Mouse (Mus musculus): ENCODE data around the gene 1110008P14Rik. TPM values are rescaled to one million over a fixed set of nuclear protein-coding genes. Genes with fewer than 3 reads are reported as not detected.

Gene 1110008P14Rik
- polyA plus RNA-seq, 1 experiment from 2014 or later = 79.5 TPM

DNA sequence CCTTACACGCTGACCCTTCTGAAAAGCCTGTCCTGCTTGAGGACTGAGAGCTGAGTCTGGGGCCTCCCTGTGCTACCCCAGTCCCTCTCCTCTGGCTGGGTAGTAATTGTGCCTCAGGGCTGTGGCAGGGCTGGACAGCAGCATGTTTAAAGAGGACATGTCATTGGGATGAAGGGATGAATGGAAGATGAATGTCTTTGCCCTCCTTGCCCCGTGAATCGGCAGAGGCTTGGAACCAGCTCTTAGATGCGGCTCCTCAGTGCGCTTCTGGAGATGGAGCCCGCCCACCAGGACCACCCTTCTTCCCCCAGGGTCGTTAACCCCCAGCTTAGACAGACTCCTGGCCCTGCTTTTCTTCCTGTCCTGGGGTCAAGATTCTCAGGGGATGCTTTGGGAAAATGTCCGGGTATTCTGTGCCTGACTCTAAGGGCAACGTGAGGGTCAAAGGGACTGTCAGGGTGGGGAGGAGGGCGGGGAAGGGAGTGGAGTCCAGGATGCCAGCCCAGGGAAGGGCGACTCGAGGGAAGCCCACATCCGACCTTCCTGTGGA lies 52.8 kb downstream of the 1110008P14Rik start:
- H3K36me3 ChIP-seq = no peaks in the 10 kb centered on the region; the same call in 1 of the 2 replicates
- no peak for ATAC-seq (replicated peaks)
- 40% methylated on average over 13 of the region's 13 CpGs for WGBS

DNA sequence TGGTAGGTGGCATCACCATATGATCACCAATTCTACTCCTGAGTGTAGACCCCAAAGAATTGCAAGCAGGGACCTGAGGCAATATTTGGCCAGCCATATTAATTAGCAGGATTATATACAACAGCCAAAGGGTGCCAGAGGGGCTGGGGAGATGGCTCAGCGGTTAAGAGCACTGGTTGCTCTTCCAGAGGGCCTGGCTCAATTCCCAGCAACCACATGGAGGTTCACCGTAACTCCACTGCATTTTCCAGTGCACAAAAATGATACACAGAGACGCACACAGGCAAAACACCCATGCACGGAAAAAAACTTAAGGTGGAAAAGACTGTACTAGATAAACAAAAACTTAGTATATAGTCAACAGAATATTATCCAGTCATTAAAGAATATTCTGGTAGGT lies 54.5 kb downstream of the 1110008P14Rik start:
- ATAC-seq (replicated peaks) = no peak

More for the DNA sequence above, 52.8 kb downstream of the 1110008P14Rik start:
- Histone ChIP-seq H3K4me3 (no peak overlapping the region), H3K4me2 (replicated peaks) (no peak overlapping the region), H3K4me1 (no peaks in the 10 kb centered on the region), H3K9me3 (no peaks in the 10 kb centered on the region), H3K27me3 (no peaks in the 10 kb centered on the region), H3K27ac (replicated peaks) (no peak overlapping the region), H3K9ac (replicated peaks) (no peak overlapping the region)

More for the DNA sequence above, 54.5 kb downstream of the 1110008P14Rik start:
- Histone ChIP-seq H3K4me2 (replicated peaks) (no peak overlapping the region), H3K27me3 (no peaks in the 10 kb centered on the region), H3K9me3 (no peaks in the 10 kb centered on the region), H3K27ac (replicated peaks) (no peak overlapping the region), H3K9ac (replicated peaks) (no peak overlapping the region), H3K4me1 (peaks cover 12% of the 10 kb centered on the region), H3K4me3 (no peak overlapping the region), H3K36me3 (no peaks in the 10 kb centered on the region; the same call in 1 of the 2 replicates)
- WGBS = 63% methylated on average over 4 of the region's 4 CpGs

Other genes starting within 250 kb of the 1110008P14Rik start
- gene Prrc2b, start 230.9 kb downstream of the 1110008P14Rik start, polyA plus RNA-seq (2015; fragmentation: Nextera tagmentation; extraction: Ambion mirVana) = 76.2 and 88.8 TPM in 2 replicates
- 29.9 and 34.5 TPM in 2 replicates for gene Pomt1, start 145.3 kb downstream of the 1110008P14Rik start, polyA plus RNA-seq (2015; fragmentation: Nextera tagmentation; extraction: Ambion mirVana)
- 91.5 and 95.3 TPM in 2 replicates for gene Uck1, start 121.8 kb downstream of the 1110008P14Rik start, polyA plus RNA-seq (2015; fragmentation: Nextera tagmentation; extraction: Ambion mirVana)
- gene Golga2, start 94.6 kb downstream of the 1110008P14Rik start, polyA plus RNA-seq (2015; fragmentation: Nextera tagmentation; extraction: Ambion mirVana) = 24.7 and 27.4 TPM in 2 replicates
- gene Swi5, start 93.9 kb downstream of the 1110008P14Rik start, polyA plus RNA-seq (2015; fragmentation: Nextera tagmentation; extraction: Ambion mirVana) = 369 and 379 TPM in 2 replicates
- 54.0 and 55.3 TPM in 2 replicates for gene Ciz1, start 29.6 kb downstream of the 1110008P14Rik start, polyA plus RNA-seq (2015; fragmentation: Nextera tagmentation; extraction: Ambion mirVana)
- gene Dnm1, start 28.6 kb downstream of the 1110008P14Rik start, polyA plus RNA-seq (2015; fragmentation: Nextera tagmentation; extraction: Ambion mirVana) = 23.7 and 29.1 TPM in 2 replicates
- 0.51 and 0.63 TPM in 2 replicates for gene Lcn2, start 6.3 kb upstream of the 1110008P14Rik start, polyA plus RNA-seq (2015; fragmentation: Nextera tagmentation; extraction: Ambion mirVana)
- gene Ptges2, start 14.0 kb upstream of the 1110008P14Rik start, polyA plus RNA-seq (2015; fragmentation: Nextera tagmentation; extraction: Ambion mirVana) = 39.9 and 40.3 TPM in 2 replicates
- 6.3 and 7.0 TPM in 2 replicates for gene Naif1, start 68.5 kb upstream of the 1110008P14Rik start, polyA plus RNA-seq (2015; fragmentation: Nextera tagmentation; extraction: Ambion mirVana)
- 46.4 and 48.2 TPM in 2 replicates for gene Slc25a25, start 69.5 kb upstream of the 1110008P14Rik start, polyA plus RNA-seq (2015; fragmentation: Nextera tagmentation; extraction: Ambion mirVana)
- 5.7 and 6.1 TPM in 2 replicates for gene Fam102a, start 153.4 kb upstream of the 1110008P14Rik start, polyA plus RNA-seq (2015; fragmentation: Nextera tagmentation; extraction: Ambion mirVana)
- gene Dpm2, start 188.9 kb upstream of the 1110008P14Rik start, polyA plus RNA-seq (2015; fragmentation: Nextera tagmentation; extraction: Ambion mirVana) = 136 TPM in 2 replicates
- gene Pip5kl1, start 192.9 kb upstream of the 1110008P14Rik start, polyA plus RNA-seq (2015; fragmentation: Nextera tagmentation; extraction: Ambion mirVana) = 3.5 and 4.2 TPM in 2 replicates
- 0.23 and 0.24 TPM in 2 replicates for gene 9430097D07Rik, start 193.7 kb upstream of the 1110008P14Rik start, polyA plus RNA-seq (2015; fragmentation: Nextera tagmentation; extraction: Ambion mirVana)
- gene St6galnac4, start 205.2 kb upstream of the 1110008P14Rik start, polyA plus RNA-seq (2015; fragmentation: Nextera tagmentation; extraction: Ambion mirVana) = 25.9 and 26.4 TPM in 2 replicates
- gene St6galnac6, start 217.8 kb upstream of the 1110008P14Rik start, polyA plus RNA-seq (2015; fragmentation: Nextera tagmentation; extraction: Ambion mirVana) = 16.6 and 19.3 TPM in 2 replicates
- 74.1 and 79.6 TPM in 2 replicates for gene Ak1, start 239.8 kb upstream of the 1110008P14Rik start, polyA plus RNA-seq (2015; fragmentation: Nextera tagmentation; extraction: Ambion mirVana)